Mouse (Mus musculus) lung, postnatal 25 days (tissue): ENCODE data around the gene Card10.

Source experiments
- DNase-seq: peaks from one replicate; pipeline ENCODE4 v3.0.0; 2022; ENCODE audit warnings: low spot score

Gene Card10

DNA sequence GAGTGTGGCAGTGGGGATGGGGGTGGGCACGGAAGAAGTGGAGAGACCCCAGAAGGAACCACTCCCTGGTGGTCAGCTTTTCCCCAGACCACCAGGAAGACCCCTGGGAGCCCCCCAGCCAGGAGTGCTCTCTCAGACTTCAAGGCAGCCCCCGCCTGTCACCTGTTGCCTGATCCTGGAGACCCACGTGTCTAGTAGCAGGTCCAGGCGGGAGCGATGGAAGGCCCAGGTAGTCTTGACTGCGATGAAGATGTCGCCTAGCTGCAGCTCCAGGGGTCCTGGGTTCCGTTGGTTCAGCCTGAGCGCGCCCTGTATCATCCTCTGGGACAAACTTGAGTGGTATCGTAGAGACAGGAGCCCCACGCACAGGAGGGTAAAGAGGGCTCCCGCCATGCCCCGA is 30.0 kb downstream of the Card10 start:
- DNase-seq = no peak

- peak; percentile 77 for DNase-seq
These were observed 30.5 kb downstream of the Card10 start for GRCm38 (mm10) chr15:78772368-78772763.

DNA sequence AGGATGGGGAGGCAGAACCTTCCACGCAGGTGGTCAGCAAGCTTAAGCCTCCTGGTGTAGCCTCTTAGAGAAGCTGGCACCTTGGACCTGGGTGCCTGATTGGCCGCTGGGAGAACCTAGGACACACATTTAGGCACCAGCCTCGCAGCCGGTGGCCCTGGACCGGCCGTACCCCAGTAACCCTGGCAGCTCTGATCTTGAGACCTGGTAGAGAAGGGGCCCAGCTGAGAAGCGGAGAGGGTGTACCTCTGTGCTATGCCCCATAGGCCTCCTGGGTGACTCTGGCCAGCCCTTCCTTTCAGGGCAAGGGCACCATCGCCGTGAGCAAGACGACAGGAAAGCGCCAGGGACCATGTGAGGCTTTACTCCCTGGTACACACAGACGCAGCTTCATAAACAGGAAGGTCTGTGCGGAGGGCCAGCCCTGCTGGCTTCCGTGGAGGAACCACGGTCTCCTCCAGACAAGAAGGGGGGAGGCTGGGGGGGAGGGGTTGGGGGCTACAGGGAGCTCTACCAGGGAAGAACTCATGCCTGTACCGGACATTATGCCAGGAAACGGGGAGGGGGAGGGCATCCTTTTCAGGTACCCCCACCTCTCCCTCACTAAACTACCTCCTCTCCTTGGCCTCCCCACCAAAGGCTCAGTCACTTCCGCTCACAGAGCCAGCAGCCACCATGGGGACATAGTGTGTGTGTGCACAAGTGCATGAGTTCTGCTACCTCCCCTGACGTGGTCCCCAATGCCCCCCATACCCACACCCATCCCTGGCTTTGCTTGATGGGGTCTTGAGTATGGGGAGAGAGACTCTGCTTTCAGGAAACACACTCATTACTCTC is 31.1 kb downstream of the Card10 start:
- DNase-seq = peak; percentile 85

DNA sequence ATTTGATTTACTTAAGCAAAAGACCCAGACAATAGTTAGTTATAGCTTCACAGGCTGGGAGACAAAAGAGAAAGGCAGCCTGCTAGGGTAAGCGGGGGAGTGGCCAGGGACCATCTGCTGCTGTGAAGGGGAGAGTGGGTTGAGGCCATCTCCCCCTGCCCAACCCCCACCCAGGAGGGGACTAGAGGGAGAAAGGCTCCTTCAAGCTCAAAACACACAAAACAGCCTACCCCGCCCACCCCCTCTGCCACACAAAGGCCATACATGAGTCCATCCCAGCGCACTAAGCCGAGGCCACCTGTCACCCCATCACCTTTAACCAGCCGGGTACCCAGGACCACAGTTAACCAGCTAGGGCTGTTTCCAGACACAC is 31.9 kb downstream of the Card10 start:
- DNase-seq = no peak

GRCm38 (mm10) chr15:78770234-78770982 is 32.4 kb downstream of the Card10 start:
- DNase-seq = no peak

DNA sequence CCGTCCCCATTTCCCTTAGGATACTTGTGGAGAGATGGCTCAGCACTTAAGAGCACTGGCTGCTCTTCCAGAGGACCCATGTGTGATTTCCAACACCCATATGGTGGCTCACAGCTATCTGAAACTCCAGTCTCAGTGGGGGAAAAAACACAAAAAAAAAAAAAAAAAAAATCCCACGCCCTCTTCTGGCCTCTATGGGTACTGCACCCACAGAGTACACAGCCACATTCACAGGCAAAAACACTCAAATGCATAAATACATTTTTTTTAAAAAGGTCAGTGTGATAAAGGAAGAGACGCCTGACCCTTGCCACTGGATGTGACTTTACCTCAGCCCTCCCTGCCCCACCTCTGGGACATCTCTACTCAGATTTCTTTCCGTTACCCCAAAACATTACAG is 33.8 kb downstream of the Card10 start:
- DNase-seq = no peak

GRCm38 (mm10) chr15:78763704-78764103 is 39.1 kb downstream of the Card10 start:
- no peak for DNase-seq

- DNase-seq = no peak
These were observed 39.6 kb downstream of the Card10 start for GRCm38 (mm10) chr15:78763210-78763609.

GRCm38 (mm10) chr15:78761112-78761511 is 41.7 kb downstream of the Card10 start:
- DNase-seq = no peak

- DNase-seq = no peak
These were observed 44.7 kb downstream of the Card10 start for GRCm38 (mm10) chr15:78758132-78758531.

GRCm38 (mm10) chr15:78755966-78756725 is 46.7 kb downstream of the Card10 start:
- no peak for DNase-seq

- no peak for DNase-seq
These were observed 47.6 kb downstream of the Card10 start for GRCm38 (mm10) chr15:78755226-78755625.

GRCm38 (mm10) chr15:78754144-78754543 is 48.7 kb downstream of the Card10 start:
- DNase-seq = no peak

GRCm38 (mm10) chr15:78752991-78753390 is 49.9 kb downstream of the Card10 start:
- no peak for DNase-seq

DNA sequence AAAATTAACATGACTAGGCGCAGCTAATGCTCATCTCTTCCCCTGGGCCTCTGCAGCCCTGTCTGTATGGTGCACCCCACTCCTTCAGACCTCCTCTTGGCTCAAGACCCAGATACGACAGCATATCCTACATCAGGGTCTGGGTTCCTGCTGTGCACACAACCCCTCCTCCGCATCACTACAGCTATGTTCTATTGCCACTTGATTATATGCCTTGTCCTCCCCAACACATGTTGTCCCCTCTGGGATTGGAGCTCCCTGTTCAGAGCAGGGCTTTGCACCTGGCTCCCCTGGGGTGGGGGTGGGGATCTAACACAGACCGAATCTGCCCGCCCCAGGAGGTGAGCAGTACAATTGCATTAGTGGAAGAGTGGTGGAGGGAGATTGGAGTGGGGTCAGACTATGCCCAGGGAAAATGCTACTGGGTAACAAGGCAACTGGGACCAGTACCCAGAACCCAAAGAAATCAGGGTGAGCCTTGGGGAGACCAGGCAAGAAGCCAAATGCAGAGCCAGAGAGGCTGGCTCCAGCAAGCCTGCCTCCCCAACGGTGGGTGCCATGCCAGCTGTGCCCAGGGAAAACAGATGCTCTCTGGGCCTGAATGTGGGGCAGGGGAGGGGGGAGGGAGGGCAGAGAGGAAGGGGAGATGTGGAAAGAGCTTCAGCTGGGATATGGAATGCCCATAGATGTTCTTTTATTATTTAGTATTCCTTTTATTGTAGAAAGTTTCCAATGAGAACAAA is 52.1 kb downstream of the Card10 start:
- no peak for DNase-seq

GRCm38 (mm10) chr15:78749855-78750254 is 53.0 kb downstream of the Card10 start:
- DNase-seq = no peak

DNA sequence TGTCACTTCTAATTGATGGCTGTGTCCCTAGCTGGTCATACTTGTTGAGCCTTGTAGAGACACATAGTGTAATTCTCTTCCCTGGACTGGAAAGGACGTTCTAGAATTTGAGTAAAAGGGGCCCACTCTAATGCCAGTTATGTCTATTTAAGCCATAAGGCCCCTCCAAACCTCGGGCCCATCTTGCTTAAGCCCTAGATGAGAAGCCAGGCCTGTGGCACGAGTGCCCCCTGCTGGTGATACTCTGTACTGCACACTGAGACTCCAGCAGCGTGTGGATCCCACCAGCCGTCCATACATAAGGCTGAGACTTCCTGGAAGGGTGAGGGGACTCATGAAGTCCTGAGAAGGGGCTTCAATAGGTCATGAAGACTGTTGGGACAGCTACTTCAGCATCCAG is 58.6 kb downstream of the Card10 start:
- peak; percentile 59 for DNase-seq

- no peak for DNase-seq
These were observed 60.0 kb downstream of the Card10 start for GRCm38 (mm10) chr15:78742831-78743230.

- no peak for DNase-seq
These were observed 62.2 kb downstream of the Card10 start for GRCm38 (mm10) chr15:78740662-78741061.

DNA sequence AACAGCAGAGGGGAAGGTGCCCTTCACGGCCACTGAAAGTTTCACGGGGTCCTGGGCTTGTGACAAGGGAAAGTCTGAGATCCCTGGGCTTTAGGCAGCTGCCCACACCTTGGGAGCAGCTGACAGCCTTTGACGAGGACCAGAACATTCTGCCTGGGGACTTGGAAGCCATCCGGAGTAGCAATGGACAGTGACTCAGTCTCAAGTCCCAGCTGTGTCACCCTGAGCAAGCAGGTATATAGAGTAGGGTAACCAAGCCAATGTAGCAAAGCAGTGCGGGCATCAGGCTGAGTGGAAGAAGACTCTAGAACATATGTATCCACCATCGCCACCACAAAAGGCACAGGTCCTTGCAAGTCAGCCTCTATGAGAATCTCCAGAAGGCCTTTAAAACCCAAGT is 65.7 kb downstream of the Card10 start:
- no peak for DNase-seq

DNA sequence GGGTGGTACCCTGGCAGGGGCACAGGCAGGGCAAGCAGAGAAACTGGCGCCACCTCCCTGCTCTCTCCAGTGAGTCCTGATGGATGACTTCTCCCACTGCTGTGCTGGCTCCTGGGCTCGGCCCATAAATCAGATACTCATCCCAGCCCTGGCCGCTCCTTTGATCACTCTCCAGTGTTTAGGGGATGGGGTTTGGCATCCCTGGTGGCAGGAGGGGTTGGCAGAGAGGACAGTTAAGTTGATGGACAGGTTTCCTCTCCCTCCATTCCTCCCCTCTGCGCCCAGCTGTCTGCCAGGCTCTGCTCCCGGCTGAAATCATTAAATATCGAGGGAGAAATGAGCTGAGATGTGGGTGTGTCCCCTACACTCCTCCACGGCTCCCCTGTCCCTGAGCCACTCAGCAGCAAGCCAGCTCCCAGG is 66.2 kb downstream of the Card10 start:
- DNase-seq = no peak

DNA sequence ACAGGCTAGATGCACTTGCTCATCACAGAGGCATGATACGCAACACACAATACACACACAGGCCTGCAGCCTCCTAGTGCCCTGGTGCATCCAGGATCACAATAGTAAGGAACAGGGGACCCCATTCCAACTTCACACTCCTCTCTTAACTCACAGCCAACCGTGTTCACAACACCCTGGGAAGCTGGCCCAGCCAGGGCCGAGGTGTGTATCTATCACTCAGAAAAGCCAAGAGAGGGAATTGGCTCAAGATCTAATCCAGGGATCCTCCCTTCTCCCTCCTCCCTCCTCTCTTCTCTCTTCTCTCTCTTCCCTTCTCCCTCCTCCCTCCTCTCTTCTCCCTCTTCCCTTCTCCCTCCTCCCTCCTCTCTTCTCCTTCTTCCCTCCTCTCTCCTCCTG is 66.7 kb downstream of the Card10 start:
- no peak for DNase-seq
